Mouse (Mus musculus): ENCODE measurements around the gene Gm11020. TPM values are rescaled to one million over a fixed set of nuclear protein-coding genes. Genes with fewer than 3 reads are reported as not detected.
A peak's percentile ranks its signal among the peaks of the same experiment; 100 is the strongest.

The Gm11020 gene
- polyA plus RNA-seq, 1 experiment from 2014 or later = not detected

DNA sequence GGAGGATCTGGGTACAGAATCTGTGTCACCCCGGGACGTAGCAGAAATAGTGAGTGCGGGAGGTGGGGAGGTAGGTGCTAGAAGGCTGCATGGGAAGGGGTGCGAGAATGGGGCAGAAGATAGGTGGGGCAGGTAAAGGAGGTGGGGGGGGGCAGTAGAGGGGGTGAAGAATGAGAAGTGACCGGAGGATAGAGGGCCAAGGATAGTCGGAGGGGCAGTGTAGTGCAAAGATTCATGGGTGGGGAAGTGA lies 18.5 kb downstream of the Gm11020 start:
- Histone ChIP-seq H3K36me3 (ENCODE audit: control insufficient read depth, insufficient read depth, low read length) (no peaks in the 10 kb centered on the region), H3K9ac (replicated peaks; ENCODE audit: low read length) (peak overlapping the region; percentile 60), H3K4me1 (ENCODE audit: control insufficient read depth, insufficient read depth, low read length) (0 out of 2 replicates have a peak, but pooled peaks cover 7% of the 10 kb centered on the region), H3K4me3 (replicated peaks; ENCODE audit: low read depth, low read length) (peak overlapping the region; percentile 50), H3K4me2 (ENCODE audit: low read length) (peak overlapping the region; percentile 88), H3K9me3 (ENCODE audit: control insufficient read depth, low read length) (no peaks in the 10 kb centered on the region), H3K27ac (replicated peaks; ENCODE audit: low read depth, low read length) (no peak overlapping the region), H3K27me3 (ENCODE audit: control insufficient read depth, insufficient read depth, low read length) (no peaks in the 10 kb centered on the region)
- DNase-seq (no peak), ATAC-seq (ENCODE audit: low FRiP score, low TSS enrichment) (no peak; the same call in none of the 2 replicates)
- WGBS = 1% methylated on average over 6 of the region's 6 CpGs

GRCm38 (mm10) chr8:104340233-104341105 lies 19.1 kb downstream of the Gm11020 start:
- 0 out of 2 replicates have a peak, but pooled peaks cover 7% of the 10 kb centered on the region for H3K4me1 ChIP-seq (ENCODE audit: control insufficient read depth, insufficient read depth, low read length)
- ATAC-seq (ENCODE audit: low FRiP score, low TSS enrichment) (peak; percentile 69), DNase-seq (peak; percentile 81)
- no peaks in the 10 kb centered on the region for H3K36me3 ChIP-seq (ENCODE audit: control insufficient read depth, insufficient read depth, low read length)
- 0 out of 2 replicates have a peak overlapping the region, but pooled peaks have one; percentile 45 for H3K27ac ChIP-seq (replicated peaks; ENCODE audit: low read depth, low read length)
- no peaks in the 10 kb centered on the region for H3K27me3 ChIP-seq (ENCODE audit: control insufficient read depth, insufficient read depth, low read length)
- peak overlapping the region; percentile 60 for H3K9ac ChIP-seq (replicated peaks; ENCODE audit: low read length)
- peak overlapping the region; percentile 50 for H3K4me3 ChIP-seq (replicated peaks; ENCODE audit: low read depth, low read length)
- peak overlapping the region; percentile 88 for H3K4me2 ChIP-seq (ENCODE audit: low read length)
- WGBS = under 1% methylated on average over 53 of the region's 54 CpGs
- no peaks in the 10 kb centered on the region for H3K9me3 ChIP-seq (ENCODE audit: control insufficient read depth, low read length)

DNA sequence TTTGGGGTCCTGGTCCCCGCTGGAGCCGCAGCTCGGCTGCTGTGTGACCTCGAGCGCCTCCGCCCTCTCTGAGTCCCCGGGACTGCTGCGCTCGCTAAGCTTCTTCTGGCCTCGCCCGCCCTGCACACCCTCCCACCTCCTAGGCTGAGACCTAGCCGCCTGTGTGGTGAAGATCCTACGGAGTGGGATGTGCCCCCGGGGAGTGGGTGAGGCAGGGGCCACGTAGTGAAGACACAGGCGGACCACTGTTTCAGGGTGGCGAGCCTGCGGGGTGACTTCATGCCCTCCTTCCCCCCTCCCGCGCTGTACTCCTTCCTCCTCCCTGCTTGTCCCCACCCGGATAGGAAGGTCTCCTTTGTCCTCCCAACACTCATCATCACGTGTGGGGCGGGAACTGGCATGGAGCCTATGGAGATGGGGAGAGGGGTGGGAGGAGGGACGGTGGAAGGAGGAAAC lies 19.8 kb downstream of the Gm11020 start:
- DNase-seq = peak; percentile 73
- Histone ChIP-seq H3K27ac (replicated peaks; ENCODE audit: low read depth, low read length) (0 out of 2 replicates have a peak overlapping the region, but pooled peaks have one; percentile 45), H3K27me3 (ENCODE audit: control insufficient read depth, insufficient read depth, low read length) (no peaks in the 10 kb centered on the region), H3K4me3 (replicated peaks; ENCODE audit: low read depth, low read length) (peak overlapping the region; percentile 50), H3K9ac (replicated peaks; ENCODE audit: low read length) (peak overlapping the region; percentile 60), H3K4me2 (ENCODE audit: low read length) (peak overlapping the region; percentile 88), H3K36me3 (ENCODE audit: control insufficient read depth, insufficient read depth, low read length) (no peaks in the 10 kb centered on the region), H3K4me1 (ENCODE audit: control insufficient read depth, insufficient read depth, low read length) (0 out of 2 replicates have a peak, but pooled peaks cover 7% of the 10 kb centered on the region), H3K9me3 (ENCODE audit: control insufficient read depth, low read length) (no peaks in the 10 kb centered on the region)
- WGBS = under 1% methylated on average over 24 of the region's 24 CpGs
- peak; percentile 56 for ATAC-seq (ENCODE audit: low FRiP score, low TSS enrichment)

- Histone ChIP-seq H3K9me3 (ENCODE audit: control insufficient read depth, low read length) (no peaks in the 10 kb centered on the region), H3K4me3 (replicated peaks; ENCODE audit: low read depth, low read length) (peak overlapping the region; percentile 50; the same call in 1 of the 2 replicates), H3K27me3 (ENCODE audit: control insufficient read depth, insufficient read depth, low read length) (no peaks in the 10 kb centered on the region), H3K9ac (replicated peaks; ENCODE audit: low read length) (no peak overlapping the region), H3K4me2 (ENCODE audit: low read length) (peak overlapping the region; percentile 88), H3K36me3 (ENCODE audit: control insufficient read depth, insufficient read depth, low read length) (no peaks in the 10 kb centered on the region), H3K4me1 (ENCODE audit: control insufficient read depth, insufficient read depth, low read length) (0 out of 2 replicates have a peak, but pooled peaks cover 7% of the 10 kb centered on the region), H3K27ac (replicated peaks; ENCODE audit: low read depth, low read length) (no peak overlapping the region)
- WGBS = 43% methylated on average over 6 of the region's 6 CpGs
- DNase-seq = no peak
- ATAC-seq (ENCODE audit: low FRiP score, low TSS enrichment) = no peak
Observed at GRCm38 (mm10) chr8:104341678-104342077, 20.3 kb downstream of the Gm11020 start.

GRCm38 (mm10) chr8:104342426-104342825 lies 21.1 kb downstream of the Gm11020 start:
- H3K36me3 ChIP-seq (ENCODE audit: control insufficient read depth, insufficient read depth, low read length) = no peaks in the 10 kb centered on the region
- H3K4me3 ChIP-seq (replicated peaks; ENCODE audit: low read depth, low read length) = no peak overlapping the region
- WGBS = 88% methylated on average over 5 of the region's 5 CpGs
- ATAC-seq (ENCODE audit: low FRiP score, low TSS enrichment) (no peak), DNase-seq (no peak)
- no peak overlapping the region for H3K4me2 ChIP-seq (ENCODE audit: low read length)
- 0 out of 2 replicates have a peak, but pooled peaks cover 7% of the 10 kb centered on the region for H3K4me1 ChIP-seq (ENCODE audit: control insufficient read depth, insufficient read depth, low read length)
- no peak overlapping the region for H3K9ac ChIP-seq (replicated peaks; ENCODE audit: low read length)
- no peaks in the 10 kb centered on the region for H3K27me3 ChIP-seq (ENCODE audit: control insufficient read depth, insufficient read depth, low read length)
- H3K9me3 ChIP-seq (ENCODE audit: control insufficient read depth, low read length) = no peaks in the 10 kb centered on the region
- no peak overlapping the region for H3K27ac ChIP-seq (replicated peaks; ENCODE audit: low read depth, low read length)

- 14% methylated on average over 7 of the region's 7 CpGs for WGBS
Observed at GRCm38 (mm10) chr8:104343957-104344356, 22.6 kb downstream of the Gm11020 start.

DNA sequence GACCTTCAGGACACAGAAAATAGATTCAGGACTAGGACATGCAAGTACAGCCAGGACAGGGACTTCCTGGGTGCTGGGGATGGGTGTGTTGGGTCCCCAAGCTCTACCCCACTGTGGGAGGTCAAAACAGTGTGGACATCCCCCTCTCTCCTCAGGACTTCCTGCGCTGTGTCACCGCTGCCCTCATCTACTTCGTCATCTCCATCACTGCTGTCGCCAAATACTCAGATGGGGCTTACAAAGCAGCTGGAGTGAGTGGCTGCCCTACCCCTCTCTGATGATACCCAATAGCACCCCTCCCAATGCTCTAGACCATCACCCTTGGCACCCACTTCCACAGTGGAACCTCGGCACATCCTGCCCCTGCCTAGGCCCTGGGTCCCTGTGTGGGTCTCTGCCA lies 23.3 kb downstream of the Gm11020 start:
- Histone ChIP-seq H3K4me2 (ENCODE audit: low read length) (no peak overlapping the region), H3K4me1 (ENCODE audit: control insufficient read depth, insufficient read depth, low read length) (0 out of 2 replicates have a peak, but pooled peaks cover 7% of the 10 kb centered on the region), H3K27ac (replicated peaks; ENCODE audit: low read depth, low read length) (no peak overlapping the region), H3K9me3 (ENCODE audit: control insufficient read depth, low read length) (no peaks in the 10 kb centered on the region), H3K9ac (replicated peaks; ENCODE audit: low read length) (no peak overlapping the region), H3K27me3 (ENCODE audit: control insufficient read depth, insufficient read depth, low read length) (no peaks in the 10 kb centered on the region), H3K4me3 (replicated peaks; ENCODE audit: low read depth, low read length) (no peak overlapping the region), H3K36me3 (ENCODE audit: control insufficient read depth, insufficient read depth, low read length) (no peaks in the 10 kb centered on the region)
- ATAC-seq (ENCODE audit: low FRiP score, low TSS enrichment) (no peak), DNase-seq (no peak)
- 92% methylated on average over 5 of the region's 5 CpGs for WGBS

More at GRCm38 (mm10) chr8:104343957-104344356, 22.6 kb downstream of the Gm11020 start:
- no peaks in the 10 kb centered on the region for H3K27me3 ChIP-seq (ENCODE audit: control insufficient read depth, insufficient read depth, low read length)
- H3K4me2 ChIP-seq (ENCODE audit: low read length) = no peak overlapping the region
- no peaks in the 10 kb centered on the region for H3K9me3 ChIP-seq (ENCODE audit: control insufficient read depth, low read length)
- H3K4me3 ChIP-seq (replicated peaks; ENCODE audit: low read depth, low read length) = no peak overlapping the region
- 0 out of 2 replicates have a peak, but pooled peaks cover 7% of the 10 kb centered on the region for H3K4me1 ChIP-seq (ENCODE audit: control insufficient read depth, insufficient read depth, low read length)
- H3K27ac ChIP-seq (replicated peaks; ENCODE audit: low read depth, low read length) = no peak overlapping the region
- H3K36me3 ChIP-seq (ENCODE audit: control insufficient read depth, insufficient read depth, low read length) = no peaks in the 10 kb centered on the region
- DNase-seq = peak; percentile 93
- H3K9ac ChIP-seq (replicated peaks; ENCODE audit: low read length) = no peak overlapping the region
- ATAC-seq (ENCODE audit: low FRiP score, low TSS enrichment) = peak; percentile 54; the same call in 1 of the 2 replicates

DNA sequence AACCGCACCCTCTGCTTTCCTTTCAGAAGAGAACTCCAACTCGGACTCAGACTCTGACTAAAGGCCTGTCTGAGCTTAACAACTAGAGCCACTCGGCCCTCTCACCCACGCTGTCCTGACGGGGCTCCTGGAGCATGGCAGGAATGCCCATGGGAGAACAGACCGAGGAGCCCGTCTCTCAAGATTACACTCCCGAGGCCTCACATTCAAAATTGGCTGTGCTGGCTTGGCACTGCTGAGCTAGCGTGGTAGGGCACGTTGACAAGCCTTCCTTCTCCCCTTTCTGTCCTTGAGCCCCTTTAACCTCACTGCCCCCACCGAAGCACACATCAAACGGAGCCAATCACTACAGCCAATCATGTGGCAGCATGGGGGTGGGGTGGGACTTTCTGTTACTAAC lies 25.3 kb downstream of the Gm11020 start:
- WGBS = 53% methylated on average over 12 of the region's 12 CpGs
- Histone ChIP-seq H3K9me3 (ENCODE audit: control insufficient read depth, low read length) (no peaks in the 10 kb centered on the region), H3K4me3 (replicated peaks; ENCODE audit: low read depth, low read length) (no peak overlapping the region), H3K4me2 (ENCODE audit: low read length) (no peak overlapping the region), H3K27ac (replicated peaks; ENCODE audit: low read depth, low read length) (no peak overlapping the region), H3K9ac (replicated peaks; ENCODE audit: low read length) (no peak overlapping the region), H3K27me3 (ENCODE audit: control insufficient read depth, insufficient read depth, low read length) (no peaks in the 10 kb centered on the region), H3K4me1 (ENCODE audit: control insufficient read depth, insufficient read depth, low read length) (no peaks in the 10 kb centered on the region), H3K36me3 (ENCODE audit: control insufficient read depth, insufficient read depth, low read length) (no peaks in the 10 kb centered on the region)
- DNase-seq = no peak
- no peak for ATAC-seq (ENCODE audit: low FRiP score, low TSS enrichment)
